Mouse (Mus musculus) megakaryocyte, embryonic 14.5 days (primary cell): ENCODE results near the gene Micu1. TPM values are rescaled to one million over a fixed set of nuclear protein-coding genes. Genes with fewer than 3 reads are reported as not detected.
A peak's percentile ranks its signal among the peaks of the same experiment; 100 is the strongest.

Experiments used
- H3K27me3 ChIP-seq: replicated peaks from 2 replicates; pipeline ENCODE3; 2012; ENCODE audit warnings: inconsistent platforms
- H3K36me3 ChIP-seq: replicated peaks from 2 replicates; pipeline ENCODE3; 2012; ENCODE audit warnings: low read length, inconsistent platforms, mixed read lengths
- H3K4me1 ChIP-seq: 2 replicates; pipeline ENCODE4 v1.6.1; 2012; ENCODE audit warnings: inconsistent platforms
- H3K4me3 ChIP-seq: replicated peaks from 2 replicates; pipeline ENCODE3; 2012; ENCODE audit warnings: moderate library complexity, mild to moderate bottlenecking, inconsistent platforms
- H3K9me3 ChIP-seq: 2 replicates; pipeline ENCODE4 v1.6.1; 2012; ENCODE audit warnings: inconsistent platforms
- FLI1 ChIP-seq: IDR thresholded peaks from 2 replicates; pipeline ENCODE4 v1.6.1; 2012; ENCODE audit warnings: low read length, inconsistent platforms, mixed read lengths
- GATA1 ChIP-seq: IDR thresholded peaks from 3 replicates; pipeline ENCODE4 v1.6.1; 2012; ENCODE audit warnings: mixed read lengths, low read length, inconsistent platforms, borderline replicate concordance
- polyA plus RNA-seq: library from polyadenylated mRNA; stranded (reverse); fragments of >175 nt; gene quantifications from 2 replicates; pipeline ENCODE4 v1.2.3, GENCODE M21; 2012; ENCODE audit warnings: low replicate concordance; ENCODE audit not compliant: insufficient read depth

The Micu1 gene
- polyA plus RNA-seq, 1 experiment: 100 TPM

DNA sequence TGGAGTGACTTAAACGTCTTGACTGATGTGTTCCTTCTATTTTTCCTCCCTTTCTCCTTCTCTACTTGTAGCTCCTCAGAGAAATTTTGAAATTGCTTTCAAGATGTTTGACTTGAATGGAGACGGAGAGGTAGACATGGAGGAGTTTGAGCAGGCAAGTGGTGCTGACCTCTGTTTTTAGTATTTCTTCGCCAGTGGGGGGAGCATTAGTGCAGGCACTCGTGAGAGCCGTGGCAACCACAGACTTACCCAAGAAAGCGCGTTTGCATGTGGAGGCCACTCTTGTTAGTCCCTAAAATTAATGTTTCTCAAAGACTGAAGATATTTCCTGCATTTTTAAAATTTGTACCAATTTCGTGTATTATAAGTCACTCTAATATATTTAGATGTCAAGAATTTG is 85.6 kb downstream of the Micu1 start:
- Histone ChIP-seq H3K4me3 (no peak overlapping the region), H3K9me3 (no peaks in the 10 kb centered on the region), H3K27me3 (no peaks in the 10 kb centered on the region), H3K36me3 (peaks cover 100% of the 10 kb centered on the region), H3K4me1 (peaks cover 52% of the 10 kb centered on the region)
- TF ChIP-seq GATA1: no peak

GRCm38 (mm10) chr10:59790291-59790929 is 88.1 kb downstream of the Micu1 start:
- no peaks in the 10 kb centered on the region for H3K9me3 ChIP-seq
- H3K36me3 ChIP-seq: peaks cover 100% of the 10 kb centered on the region
- H3K27me3 ChIP-seq: no peaks in the 10 kb centered on the region
- TF ChIP-seq FLI1 (no peak), GATA1 (no peak)
- H3K4me3 ChIP-seq: peak overlapping the region; percentile 20
- H3K4me1 ChIP-seq: peaks cover 56% of the 10 kb centered on the region

- H3K36me3 ChIP-seq: peaks cover 100% of the 10 kb centered on the region
Measured at GRCm38 (mm10) chr10:59791896-59792295, 89.6 kb downstream of the Micu1 start.

GRCm38 (mm10) chr10:59792575-59793176 is 90.4 kb downstream of the Micu1 start:
- Histone ChIP-seq H3K4me1 (peaks cover 46% of the 10 kb centered on the region), H3K36me3 (peaks cover 98% of the 10 kb centered on the region), H3K9me3 (no peaks in the 10 kb centered on the region), H3K27me3 (no peaks in the 10 kb centered on the region), H3K4me3 (peak overlapping the region; percentile 72)
- no peak for TF ChIP-seq FLI1
- TF ChIP-seq GATA1: no peak

More at GRCm38 (mm10) chr10:59791896-59792295, 89.6 kb downstream of the Micu1 start:
- H3K9me3 ChIP-seq: no peaks in the 10 kb centered on the region
- H3K27me3 ChIP-seq: no peaks in the 10 kb centered on the region
- no peak overlapping the region for H3K4me3 ChIP-seq
- TF ChIP-seq FLI1: no peak
- no peak for TF ChIP-seq GATA1
- peaks cover 51% of the 10 kb centered on the region for H3K4me1 ChIP-seq

GRCm38 (mm10) chr10:59793454-59793853 is 91.2 kb downstream of the Micu1 start:
- no peaks in the 10 kb centered on the region for H3K27me3 ChIP-seq
- TF ChIP-seq GATA1 (no peak), FLI1 (no peak)
- H3K36me3 ChIP-seq: peaks cover 98% of the 10 kb centered on the region
- H3K4me3 ChIP-seq: peak overlapping the region; percentile 16
- H3K4me1 ChIP-seq: peaks cover 46% of the 10 kb centered on the region
- H3K9me3 ChIP-seq: no peaks in the 10 kb centered on the region

DNA sequence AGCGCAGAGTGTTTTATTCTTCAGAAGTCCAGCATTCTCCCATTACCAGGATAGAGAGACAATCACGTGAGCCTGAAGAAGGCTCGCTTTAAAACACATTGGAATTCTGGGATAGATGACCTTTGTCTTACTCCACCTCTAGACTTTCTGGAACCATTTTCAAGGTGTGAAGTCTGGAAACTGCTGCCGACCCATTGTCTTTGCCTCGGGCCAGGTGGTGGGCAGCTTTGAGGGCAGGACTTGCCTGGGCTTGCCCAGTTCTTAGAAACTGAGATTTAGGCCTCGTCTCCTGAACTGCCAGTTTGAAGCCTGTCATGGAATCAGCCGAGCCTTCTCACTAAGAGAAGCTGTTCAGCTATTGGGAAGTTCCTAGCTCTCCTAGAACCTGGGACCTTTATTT is 92.8 kb downstream of the Micu1 start:
- Histone ChIP-seq H3K4me3 (no peak overlapping the region), H3K36me3 (peaks cover 98% of the 10 kb centered on the region), H3K27me3 (no peaks in the 10 kb centered on the region), H3K4me1 (peaks cover 51% of the 10 kb centered on the region), H3K9me3 (no peaks in the 10 kb centered on the region)
- no peak for TF ChIP-seq FLI1
- no peak for TF ChIP-seq GATA1

DNA sequence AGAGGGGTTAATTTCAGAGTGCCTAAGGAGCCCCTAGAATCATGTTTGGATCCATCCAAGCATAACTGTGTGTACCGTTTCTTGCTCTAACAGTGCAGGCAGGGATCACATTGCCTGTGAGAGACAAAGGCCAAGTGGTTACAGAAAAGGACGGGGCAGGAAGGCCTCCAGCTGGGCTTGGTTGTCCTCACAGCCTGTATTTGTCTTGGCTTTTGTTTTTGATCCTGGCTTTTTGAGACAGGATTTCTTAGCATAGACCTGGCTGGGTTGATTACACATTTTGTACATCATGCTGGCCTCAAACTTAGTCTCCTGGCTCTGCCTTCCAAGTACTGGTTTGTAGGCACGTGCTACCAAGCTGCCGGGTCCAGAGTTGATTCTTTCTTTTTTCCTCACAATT is 93.6 kb downstream of the Micu1 start:
- Histone ChIP-seq H3K4me1 (peaks cover 51% of the 10 kb centered on the region), H3K4me3 (no peak overlapping the region), H3K27me3 (no peaks in the 10 kb centered on the region), H3K36me3 (peaks cover 98% of the 10 kb centered on the region), H3K9me3 (no peaks in the 10 kb centered on the region)
- TF ChIP-seq FLI1 (no peak), GATA1 (no peak)

GRCm38 (mm10) chr10:59798371-59798770 is 96.1 kb downstream of the Micu1 start:
- H3K9me3 ChIP-seq: no peaks in the 10 kb centered on the region
- peaks cover 98% of the 10 kb centered on the region for H3K36me3 ChIP-seq
- H3K27me3 ChIP-seq: no peaks in the 10 kb centered on the region
- TF ChIP-seq GATA1: no peak
- TF ChIP-seq FLI1: no peak
- H3K4me1 ChIP-seq: peaks cover 45% of the 10 kb centered on the region
- H3K4me3 ChIP-seq: no peak overlapping the region

- H3K27me3 ChIP-seq: no peaks in the 10 kb centered on the region
- no peaks in the 10 kb centered on the region for H3K9me3 ChIP-seq
- peaks cover 43% of the 10 kb centered on the region for H3K4me1 ChIP-seq
- H3K36me3 ChIP-seq: peaks cover 98% of the 10 kb centered on the region
- H3K4me3 ChIP-seq: no peak overlapping the region
- TF ChIP-seq FLI1: no peak
Measured at GRCm38 (mm10) chr10:59799303-59800044, 97.2 kb downstream of the Micu1 start.

DNA sequence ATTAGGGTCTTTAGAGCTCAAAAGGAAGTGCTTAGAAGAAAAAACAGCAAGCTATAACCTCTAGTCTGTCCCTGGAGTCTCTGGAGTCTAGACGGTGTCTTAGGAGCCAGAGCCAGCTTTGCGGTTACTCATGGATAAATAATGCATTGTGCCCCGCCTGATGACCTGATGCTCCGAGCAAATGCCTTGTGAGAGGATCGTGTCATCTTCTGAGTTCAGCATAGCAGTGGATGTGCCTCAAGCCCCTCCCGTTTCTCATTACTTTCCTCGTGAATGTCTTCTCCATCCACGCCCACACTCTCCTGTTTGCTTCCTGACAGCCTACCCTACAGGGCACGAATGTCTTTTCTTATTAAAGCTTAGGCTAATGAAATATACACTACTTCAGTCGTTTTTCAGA is 97.9 kb downstream of the Micu1 start:
- no peaks in the 10 kb centered on the region for H3K27me3 ChIP-seq
- peaks cover 98% of the 10 kb centered on the region for H3K36me3 ChIP-seq
- H3K4me1 ChIP-seq: peaks cover 44% of the 10 kb centered on the region
- TF ChIP-seq GATA1 (no peak), FLI1 (no peak)
- H3K9me3 ChIP-seq: no peaks in the 10 kb centered on the region
- no peak overlapping the region for H3K4me3 ChIP-seq
